Mouse (Mus musculus): ENCODE results near the gene Paqr3.
A peak's percentile ranks its signal among the peaks of the same experiment; 100 is the strongest.

DNA sequence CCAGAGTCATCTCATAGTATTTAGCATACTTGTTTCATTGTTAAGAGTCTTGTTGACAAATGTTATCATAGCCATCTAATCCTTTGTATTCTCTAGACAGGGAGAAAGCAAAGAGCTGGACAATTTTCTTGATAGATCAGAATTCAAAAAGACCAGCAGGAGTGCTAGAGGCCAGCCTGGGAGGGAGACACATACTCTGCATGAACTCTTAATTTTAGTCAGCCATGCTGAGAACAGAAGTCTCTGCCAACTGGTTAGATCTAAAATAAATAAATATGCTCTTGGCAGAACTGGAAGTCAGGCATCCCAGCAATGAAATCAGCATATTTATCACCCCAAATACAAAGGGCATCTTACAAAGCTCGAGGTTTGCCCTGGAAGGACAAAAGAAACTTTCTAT, 43.3 kb upstream of the Paqr3 start:
- TF ChIP-seq CTCF (IDR thresholded peaks at IDR 0.05; ENCODE audit: low read depth), result peak; percentile 52
- TF ChIP-seq EP300 (optimal IDR thresholded peaks at IDR 0.05), result no peak

All from stomach, postnatal 0 days (tissue).